Mouse (Mus musculus) kidney, adult 2 months (tissue): Measurements from ENCODE around the gene Shisa5. TPM values are rescaled to one million over a fixed set of nuclear protein-coding genes. Genes with fewer than 3 reads are reported as not detected.
A peak's percentile ranks its signal among the peaks of the same experiment; 100 is the strongest.

Experiments used
- DNase-seq: peaks from one replicate; pipeline ENCODE4 v3.0.0; 2021
- H3K27ac ChIP-seq: fragments of 200-500 bp; 2 replicates; pipeline ENCODE4 v1.5.1; 2012; ENCODE audit warnings: low read depth, low read length, control low read depth, inconsistent platforms; ENCODE audit not compliant: insufficient read depth
- H3K27me3 ChIP-seq: fragments of 200-500 bp; replicated peaks from 2 replicates; pipeline ENCODE4 v1.6.1; 2012; ENCODE audit warnings: mild to moderate bottlenecking, moderate library complexity, low read length, inconsistent platforms; ENCODE audit not compliant: control insufficient read depth, insufficient read depth
- H3K36me3 ChIP-seq: fragments of 200-500 bp; 2 replicates; pipeline ENCODE4 v1.6.1; 2012; ENCODE audit warnings: mild to moderate bottlenecking, moderate library complexity, low read length, inconsistent platforms; ENCODE audit not compliant: control insufficient read depth, insufficient read depth
- H3K4me1 ChIP-seq: fragments of 200-500 bp; 2 replicates; pipeline ENCODE4 v1.6.1; 2011; ENCODE audit warnings: low read length; ENCODE audit not compliant: control insufficient read depth, insufficient read depth
- H3K4me3 ChIP-seq: fragments of 200-500 bp; 2 replicates; pipeline ENCODE4 v1.5.1; 2011; ENCODE audit warnings: mild to moderate bottlenecking, low read depth, low read length, control low read depth; ENCODE audit not compliant: insufficient read depth
- CTCF ChIP-seq: fragments of 200-500 bp; conservative IDR thresholded peaks from 2 replicates; pipeline ENCODE4 v1.5.1; 2011; ENCODE audit warnings: low read depth, mild to moderate bottlenecking, control low read depth, low read length, moderate library complexity, mixed read lengths; ENCODE audit not compliant: insufficient read depth, insufficient read length
- POLR2A ChIP-seq: fragments of 200-500 bp; IDR thresholded peaks from one replicate; pipeline ENCODE4 v1.6.1; 2011; ENCODE audit warnings: low read depth, low read length, control low read depth
- WGBS: fragments of 180-500 bp; shearing (Covaris S2); methylation state at CpG from one replicate; pipeline ENCODE4 v1.1.7; 2018; 5-methylcytosine and 5-hydroxymethylcytosine counted together
- polyA plus RNA-seq: library from polyadenylated mRNA; depleted of rRNA; stranded (reverse); fragments of >200 nt; gene quantifications from 2 replicates; pipeline ENCODE4 v1.2.3, GENCODE M21; 2012

Gene Shisa5
- polyA plus RNA-seq, 1 experiment = 688 TPM

DNA sequence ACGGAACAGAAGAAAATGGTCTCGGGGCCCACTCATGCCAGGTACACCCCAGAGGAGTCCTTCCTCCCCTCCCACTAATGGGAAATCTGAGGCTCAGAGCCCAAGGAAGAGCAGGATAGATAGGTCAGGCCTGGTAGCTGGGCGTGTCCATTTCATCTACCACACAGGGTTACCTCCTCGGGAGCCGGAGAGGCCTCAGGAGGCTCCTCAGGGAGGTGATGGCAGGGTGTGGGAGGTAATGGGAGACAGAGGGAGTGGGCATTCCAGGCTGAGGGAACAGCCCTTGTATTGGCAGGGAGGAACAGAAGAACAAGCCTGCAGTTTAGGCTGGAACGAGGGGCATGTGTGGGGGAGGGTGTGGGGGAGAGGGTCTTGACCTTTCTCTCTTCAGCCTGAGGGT lies 58.5 kb downstream of the Shisa5 start:
- TF ChIP-seq CTCF (no peak), POLR2A (no peak)
- H3K27me3 ChIP-seq = no peaks in the 10 kb centered on the region
- H3K4me3 ChIP-seq = peak overlapping the region; percentile 5; the same call in 1 of the 2 replicates
- no peak for DNase-seq
- H3K36me3 ChIP-seq = no peaks in the 10 kb centered on the region
- peaks cover 23% of the 10 kb centered on the region for H3K4me1 ChIP-seq
- 45% methylated on average over 6 of the region's 6 CpGs for WGBS
- peak overlapping the region; percentile 89 for H3K27ac ChIP-seq

DNA sequence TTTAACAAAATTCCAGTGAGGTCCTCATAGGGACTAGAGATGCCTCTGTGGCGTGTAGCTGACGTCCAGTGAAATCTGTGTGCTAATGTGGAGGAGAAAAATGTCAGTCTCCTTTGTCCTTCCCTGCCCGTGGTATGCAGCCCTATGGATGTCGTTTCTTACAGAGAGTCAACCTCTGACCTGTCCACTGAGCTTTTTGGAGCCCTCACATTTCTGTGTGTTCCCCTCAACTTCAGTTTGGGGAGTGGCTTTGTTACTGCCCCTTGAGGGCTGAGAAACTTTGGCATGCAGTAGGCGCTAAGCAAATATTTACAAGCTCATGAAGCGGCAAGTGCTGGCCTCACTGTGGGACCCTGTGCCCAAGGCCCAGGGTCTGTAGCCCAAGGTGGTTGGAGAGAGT lies 58.9 kb downstream of the Shisa5 start:
- Histone ChIP-seq H3K4me1 (peaks cover 23% of the 10 kb centered on the region), H3K36me3 (no peaks in the 10 kb centered on the region), H3K27ac (peak overlapping the region; percentile 58), H3K27me3 (no peaks in the 10 kb centered on the region), H3K4me3 (0 out of 2 replicates have a peak overlapping the region, but pooled peaks have one; percentile 5)
- WGBS = 40% methylated on average over 6 of the region's 6 CpGs
- DNase-seq = no peak
- no peak for TF ChIP-seq POLR2A
- no peak for TF ChIP-seq CTCF

DNA sequence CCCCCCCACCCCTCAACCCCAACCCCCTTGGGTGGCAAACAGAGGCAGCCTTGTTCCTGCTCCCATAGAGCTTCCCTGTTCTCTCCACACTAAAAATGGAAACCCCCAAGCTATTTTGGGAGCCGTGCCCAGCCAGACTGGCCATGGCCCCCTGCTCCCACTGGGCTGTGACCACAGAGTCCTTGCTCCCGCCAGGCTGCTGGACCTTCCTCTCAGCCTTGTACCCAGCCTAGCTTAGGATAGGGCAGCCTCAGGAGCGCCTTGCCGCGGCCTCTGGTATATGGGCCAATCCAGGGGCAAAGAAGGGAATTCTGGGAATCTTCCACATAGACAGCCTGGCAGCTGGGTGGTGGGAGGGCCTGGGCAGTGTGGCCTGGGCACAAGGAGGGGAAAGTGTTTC lies 59.5 kb downstream of the Shisa5 start:
- Histone ChIP-seq H3K27ac (peak overlapping the region; percentile 90), H3K4me3 (no peak overlapping the region), H3K36me3 (no peaks in the 10 kb centered on the region), H3K4me1 (peaks cover 23% of the 10 kb centered on the region), H3K27me3 (no peaks in the 10 kb centered on the region)
- DNase-seq = peak; percentile 49
- TF ChIP-seq CTCF (no peak), POLR2A (no peak)
- whole genome bisulfite sequencing = 40% methylated on average over 5 of the region's 5 CpGs

GRCm38 (mm10) chr9:109098366-109098765 lies 60.0 kb downstream of the Shisa5 start:
- 73% methylated on average over 8 of the region's 8 CpGs for WGBS
- Histone ChIP-seq H3K36me3 (no peaks in the 10 kb centered on the region), H3K27me3 (no peaks in the 10 kb centered on the region), H3K4me1 (peaks cover 18% of the 10 kb centered on the region), H3K4me3 (peak overlapping the region; percentile 16; the same call in 1 of the 2 replicates), H3K27ac (peak overlapping the region; percentile 90)
- TF ChIP-seq POLR2A = no peak
- TF ChIP-seq CTCF = no peak
- DNase-seq = no peak

GRCm38 (mm10) chr9:109098969-109099368 lies 60.6 kb downstream of the Shisa5 start:
- no peaks in the 10 kb centered on the region for H3K36me3 ChIP-seq
- H3K4me3 ChIP-seq = no peak overlapping the region
- H3K27me3 ChIP-seq = no peaks in the 10 kb centered on the region
- H3K4me1 ChIP-seq = peaks cover 14% of the 10 kb centered on the region; the same call in 1 of the 2 replicates
- 26% methylated on average over 6 of the region's 6 CpGs for WGBS
- TF ChIP-seq CTCF (no peak), POLR2A (no peak)
- peak overlapping the region; percentile 90 for H3K27ac ChIP-seq
- DNase-seq = peak; percentile 86

GRCm38 (mm10) chr9:109100307-109100928 lies 62.1 kb downstream of the Shisa5 start:
- no peak overlapping the region for H3K27ac ChIP-seq
- TF ChIP-seq POLR2A = no peak

DNA sequence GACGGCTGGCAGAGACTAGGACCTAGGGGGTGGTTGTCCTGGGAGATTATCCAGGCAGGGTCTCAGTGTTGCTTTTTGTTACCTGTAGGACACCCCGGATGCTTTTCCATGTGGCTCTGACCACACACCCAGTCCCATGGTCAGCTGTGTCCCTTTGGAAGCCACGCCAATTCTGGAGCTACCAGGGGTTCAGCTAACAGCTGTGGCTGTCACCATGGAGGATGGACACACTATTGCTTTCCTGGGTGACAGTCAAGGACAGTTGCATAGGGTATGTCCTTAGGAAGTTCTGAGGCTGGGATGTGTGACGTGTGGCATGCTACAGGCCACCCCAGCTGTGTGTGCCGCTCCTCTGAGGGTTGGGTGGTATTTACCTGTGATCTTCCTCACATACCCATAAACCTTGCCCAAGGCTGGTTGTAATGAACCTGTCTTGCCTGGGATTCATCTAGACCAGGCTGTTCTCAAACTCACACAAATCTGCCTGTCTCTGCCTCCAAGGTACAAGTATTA lies 63.6 kb downstream of the Shisa5 start:
- Histone ChIP-seq H3K27me3 (no peaks in the 10 kb centered on the region), H3K4me1 (peaks cover 11% of the 10 kb centered on the region; the same call in 1 of the 2 replicates), H3K27ac (no peak overlapping the region), H3K4me3 (no peak overlapping the region), H3K36me3 (no peaks in the 10 kb centered on the region)
- WGBS = 92% methylated on average over 5 of the region's 5 CpGs
- no peak for DNase-seq
- TF ChIP-seq CTCF (no peak), POLR2A (no peak)

More at GRCm38 (mm10) chr9:109100307-109100928, 62.1 kb downstream of the Shisa5 start:
- no peak overlapping the region for H3K4me3 ChIP-seq
- H3K4me1 ChIP-seq = peaks cover 7% of the 10 kb centered on the region; the same call in 1 of the 2 replicates
- H3K36me3 ChIP-seq = no peaks in the 10 kb centered on the region
- DNase-seq = no peak
- no peaks in the 10 kb centered on the region for H3K27me3 ChIP-seq
- WGBS = 82% methylated on average over 20 of the region's 20 CpGs
